Mouse (Mus musculus) Patski (cell line): ENCODE measurements around the gene Olfr1136. TPM values are rescaled to one million over a fixed set of nuclear protein-coding genes. Genes with fewer than 3 reads are reported as not detected.

Experiments
- ATAC-seq: fragments of 100-300 bp; one replicate; pipeline ENCODE4 v1.8.0; 2021
- CTCF ChIA-PET: fragments of 350-600 bp; sonication (Branson Sonifier 250); formaldehyde crosslinking; loops from one replicate; lab custom pipeline; 2022; ENCODE audit warnings: inconsistent platforms; lab: Charles Lee
- POLR2A ChIA-PET: fragments of 350-600 bp; sonication (Branson Sonifier 250); formaldehyde crosslinking; loops from one replicate; lab custom pipeline; 2022; ENCODE audit warnings: antibody characterized with exemption, inconsistent platforms; lab: Charles Lee
- DNase-seq: peaks from one replicate; pipeline ENCODE4 v3.0.0-alpha.2; 2011; ENCODE audit warnings: low read depth, low spot score
- H3K27me3 ChIP-seq: fragments of 371-371 bp; one replicate; pipeline ENCODE4 v1.5.1; 2021
- CTCF ChIP-seq: fragments of 100-300 bp; IDR thresholded peaks from one replicate; pipeline ENCODE4 v1.5.1; 2021
- in situ Hi-C: fragments of 300-500 bp; cut with MboI; formaldehyde crosslinking; loops from 3 replicates; pipeline ENCODE4 v1.11.1; 2018; ENCODE audit warnings: low pct_unique_long_range_greater_than_20kb, mixed read lengths
- polyA plus RNA-seq: library from polyadenylated mRNA; unstranded; gene quantifications from one replicate; pipeline ENCODE4 v1.2.3, GENCODE M21; 2021

Gene Olfr1136
- not detected for polyA plus RNA-seq

DNA sequence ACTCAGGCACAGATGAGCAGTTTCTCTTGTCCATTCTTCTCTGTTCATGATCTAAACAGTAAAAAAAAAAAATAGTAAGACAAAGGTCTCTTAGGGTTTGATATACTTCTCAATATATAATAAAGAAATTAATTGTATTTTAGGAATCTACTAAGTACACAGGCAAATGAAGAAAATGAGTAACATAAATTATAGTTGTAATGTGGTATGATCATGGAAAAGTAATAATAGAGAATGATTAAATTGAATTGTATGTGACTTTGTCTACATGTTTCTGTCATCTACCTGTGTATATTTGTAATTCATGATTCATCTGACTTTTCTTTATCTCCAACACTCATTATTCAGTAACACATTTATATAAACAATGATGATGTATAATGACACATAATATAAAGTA is at the start of gene Olfr1136:
TSS of gene Olfr1136 (minus strand) at position 101 of the 400 bp plus-strand sequence.
- in situ Hi-C loops: no loop called here
- ATAC-seq (no peak), DNase-seq (no peak)
- POLR2A ChIA-PET: no interaction called here
- TF ChIP-seq CTCF: no peak
- H3K27me3 ChIP-seq: no peaks in the 10 kb centered on the region
- CTCF ChIA-PET: no interaction called here

DNA sequence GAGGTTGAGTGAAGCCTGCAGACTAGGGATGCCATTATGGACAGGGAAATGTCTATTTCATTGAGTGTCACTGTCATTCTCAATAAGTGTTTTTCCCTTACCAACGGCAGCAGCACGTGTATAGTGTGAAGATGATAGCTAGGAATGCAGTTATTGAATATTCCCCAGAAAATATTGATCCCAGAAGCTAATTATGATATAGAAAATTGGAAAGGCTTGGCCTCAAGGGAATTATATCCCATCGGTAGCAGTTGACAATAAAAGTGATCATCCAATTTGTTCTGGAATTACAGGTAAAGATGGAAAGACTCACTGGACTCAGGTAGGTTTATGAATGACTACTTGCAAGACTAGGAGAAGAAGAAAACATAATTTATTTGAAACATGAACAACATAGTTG is 49.7 kb upstream of the Olfr1136 start, which contains the start of gene Olfr1140:
TSS of gene Olfr1140 (plus strand) at position 301 of the 400 bp plus-strand sequence.
- no peaks in the 10 kb centered on the region for H3K27me3 ChIP-seq
- DNase-seq (no peak), ATAC-seq (no peak)
- CTCF ChIA-PET: no interaction called here
- in situ Hi-C loops: no loop called here
- no peak for TF ChIP-seq CTCF
- POLR2A ChIA-PET: no interaction called here

DNA sequence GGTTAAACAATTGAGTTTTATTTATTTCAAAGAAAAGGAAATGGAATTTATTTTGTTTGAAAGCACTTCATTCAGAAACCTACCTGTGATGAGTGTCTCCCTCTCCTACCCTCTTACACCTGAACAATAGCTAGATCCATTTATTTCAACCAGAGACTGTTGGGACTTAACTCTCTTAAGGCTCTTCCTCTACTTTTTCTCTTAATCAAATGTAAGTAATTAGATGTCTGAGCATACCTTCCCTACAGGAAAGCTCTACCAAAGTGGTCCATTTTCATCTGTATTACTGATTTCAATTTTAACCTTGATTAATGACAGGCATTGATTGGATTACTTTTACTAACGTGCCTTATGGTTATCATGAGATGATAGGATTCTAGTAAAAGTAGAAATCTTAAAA is 46.1 kb upstream of the Olfr1136 start, which contains the start of gene Olfr1138:
TSS of gene Olfr1138 (minus strand) at position 101 of the 400 bp plus-strand sequence.
- TF ChIP-seq CTCF: no peak
- in situ Hi-C loops: no loop called here
- DNase-seq (no peak), ATAC-seq (no peak)
- no peaks in the 10 kb centered on the region for H3K27me3 ChIP-seq
- ChIA-PET POLR2A (no interaction called here), CTCF (interaction anchor here (0.7 kb wide), 1 partner anchor 561 kb away, joined by 3 read pairs; no protein-coding TSS in a partner anchor)

DNA sequence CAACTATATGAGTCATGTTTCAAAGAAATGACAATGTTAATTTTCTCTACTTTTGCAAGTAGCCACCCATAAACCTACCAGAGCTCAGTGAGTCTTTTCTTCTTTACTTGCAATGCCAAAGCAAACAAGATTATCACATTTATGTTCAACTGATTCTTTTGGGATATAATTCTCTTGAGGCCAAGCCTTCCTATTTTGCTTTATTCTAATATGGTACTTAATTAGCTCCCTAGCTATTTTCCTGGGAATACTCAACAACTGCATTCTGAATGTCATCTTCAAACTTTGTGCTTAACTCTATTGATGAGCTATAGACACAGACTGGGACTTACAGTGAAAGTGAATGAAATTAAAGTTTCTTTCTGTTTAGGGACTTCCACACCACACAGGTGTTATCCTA is 19.3 kb upstream of the Olfr1136 start, which contains the start of gene Olfr1137:
TSS of gene Olfr1137 (minus strand) at position 101 of the 400 bp plus-strand sequence.
- POLR2A ChIA-PET: no interaction called here
- DNase-seq (no peak), ATAC-seq (no peak)
- TF ChIP-seq CTCF: no peak
- CTCF ChIA-PET: no interaction called here
- no peaks in the 10 kb centered on the region for H3K27me3 ChIP-seq
- in situ Hi-C loops: no loop called here

DNA sequence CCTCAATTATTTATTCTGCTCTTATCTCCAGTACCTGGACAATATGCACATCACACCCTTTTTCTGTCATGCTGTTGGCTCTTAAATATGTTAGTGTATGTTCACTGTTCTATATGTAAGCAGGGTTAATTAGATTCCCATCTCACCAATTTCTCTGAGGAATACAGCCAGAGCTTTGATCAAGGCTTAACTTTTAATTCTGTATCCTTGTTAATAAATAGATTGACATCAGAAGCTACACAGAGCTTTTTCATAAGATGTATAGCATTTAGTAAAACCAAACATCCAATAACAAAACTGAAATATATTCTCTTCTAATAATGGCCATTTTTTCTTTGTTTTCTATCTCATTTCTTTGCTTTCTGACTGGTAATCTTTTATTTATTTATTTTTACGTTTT is 20.2 kb downstream of the Olfr1136 start, which contains the start of gene Olfr1135:
TSS of gene Olfr1135 (minus strand) at position 101 of the 400 bp plus-strand sequence.
- POLR2A ChIA-PET: no interaction called here
- CTCF ChIA-PET: no interaction called here
- no peaks in the 10 kb centered on the region for H3K27me3 ChIP-seq
- TF ChIP-seq CTCF: no peak
- no peak for ATAC-seq
- no peak for DNase-seq
- in situ Hi-C loops: no loop called here

DNA sequence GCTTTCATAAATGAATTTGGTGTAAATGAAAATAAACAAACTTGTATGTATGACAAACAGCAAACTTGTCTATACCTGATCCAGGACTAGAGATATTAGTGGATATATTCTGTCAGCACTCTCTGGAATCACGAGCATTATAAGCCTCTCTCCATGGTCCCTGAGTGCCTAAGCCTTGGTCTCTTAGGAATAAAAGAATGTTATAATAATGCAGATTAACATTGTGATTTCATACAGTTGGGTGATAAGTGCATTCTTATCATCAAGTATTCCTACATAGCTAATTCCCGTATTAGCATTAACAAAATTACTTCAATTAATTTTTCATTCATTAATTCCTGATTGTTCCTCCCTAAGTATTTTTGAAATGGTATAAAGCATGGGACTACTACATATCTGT is 35.4 kb downstream of the Olfr1136 start, which contains the start of gene Olfr1134:
TSS of gene Olfr1134 (minus strand) at position 101 of the 400 bp plus-strand sequence.
- POLR2A ChIA-PET: no interaction called here
- CTCF ChIA-PET: no interaction called here
- DNase-seq: no peak
- ATAC-seq: no peak
- no peak for TF ChIP-seq CTCF
- H3K27me3 ChIP-seq: no peaks in the 10 kb centered on the region
- in situ Hi-C loops: no loop called here

DNA sequence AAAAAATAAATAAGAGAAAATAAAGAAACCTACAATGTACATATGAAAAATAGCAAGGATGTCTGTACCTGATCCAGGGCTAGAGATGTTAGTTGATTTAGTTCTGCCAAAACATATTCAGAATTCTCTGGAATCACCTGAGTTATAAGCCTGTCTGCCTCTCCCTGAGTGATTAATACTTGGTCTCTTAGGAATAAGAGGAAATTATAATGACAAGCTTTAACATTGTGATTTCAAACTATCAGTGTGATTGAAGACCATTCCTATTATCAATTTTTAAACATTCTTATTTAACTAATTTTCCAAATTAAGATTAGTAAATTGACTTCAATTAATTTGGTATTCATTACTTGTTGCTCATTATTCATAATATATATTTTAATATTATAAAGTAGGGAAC is 46.5 kb downstream of the Olfr1136 start, which contains the start of gene Olfr1133:
TSS of gene Olfr1133 (minus strand) at position 101 of the 400 bp plus-strand sequence.
- DNase-seq (no peak), ATAC-seq (no peak)
- no peaks in the 10 kb centered on the region for H3K27me3 ChIP-seq
- CTCF ChIA-PET: no interaction called here
- in situ Hi-C loops: no loop called here
- TF ChIP-seq CTCF: no peak
- POLR2A ChIA-PET: no interaction called here

Other genes starting within 250 kb of the Olfr1136 start
- not detected for gene Olfr1126, start 240.0 kb downstream of the Olfr1136 start, polyA plus RNA-seq
- not detected for gene Pramel7, start 196.9 kb downstream of the Olfr1136 start, polyA plus RNA-seq
- not detected for gene Pramel6, start 187.4 kb downstream of the Olfr1136 start, polyA plus RNA-seq
- not detected for gene Olfr153, start 162.2 kb downstream of the Olfr1136 start, polyA plus RNA-seq
- gene Olfr1128, start 148.4 kb downstream of the Olfr1136 start, polyA plus RNA-seq: not detected
- not detected for gene Olfr1129, start 120.0 kb downstream of the Olfr1136 start, polyA plus RNA-seq
- not detected for gene Olfr1130, start 87.7 kb downstream of the Olfr1136 start, polyA plus RNA-seq
- not detected for gene Olfr1131, start 66.8 kb downstream of the Olfr1136 start, polyA plus RNA-seq
- not detected for gene Olfr1132, start 56.4 kb downstream of the Olfr1136 start, polyA plus RNA-seq
- gene Olfr1133, start 46.6 kb downstream of the Olfr1136 start, polyA plus RNA-seq: not detected
- not detected for gene Olfr1134, start 35.5 kb downstream of the Olfr1136 start, polyA plus RNA-seq
- gene Olfr1135, start 20.3 kb downstream of the Olfr1136 start, polyA plus RNA-seq: not detected
- not detected for gene Olfr1137, start 19.2 kb upstream of the Olfr1136 start, polyA plus RNA-seq
- gene Olfr1138, start 46.0 kb upstream of the Olfr1136 start, polyA plus RNA-seq: not detected
- gene Olfr1140, start 49.8 kb upstream of the Olfr1136 start, polyA plus RNA-seq: not detected
- gene Olfr1141, start 60.0 kb upstream of the Olfr1136 start, polyA plus RNA-seq: not detected
- not detected for gene Olfr152, start 85.5 kb upstream of the Olfr1136 start, polyA plus RNA-seq
- not detected for gene Olfr1143, start 106.6 kb upstream of the Olfr1136 start, polyA plus RNA-seq
- gene Olfr1145, start 115.9 kb upstream of the Olfr1136 start, polyA plus RNA-seq: not detected
- not detected for gene Olfr1148, start 136.6 kb upstream of the Olfr1136 start, polyA plus RNA-seq
- not detected for gene Olfr1150-ps1, start 150.0 kb upstream of the Olfr1136 start, polyA plus RNA-seq
- not detected for gene Olfr1151, start 161.9 kb upstream of the Olfr1136 start, polyA plus RNA-seq
- gene Olfr1152, start 172.5 kb upstream of the Olfr1136 start, polyA plus RNA-seq: 0.01 TPM
- not detected for gene Olfr1153, start 201.0 kb upstream of the Olfr1136 start, polyA plus RNA-seq
- not detected for gene Olfr1154, start 211.2 kb upstream of the Olfr1136 start, polyA plus RNA-seq